Mouse (Mus musculus): ENCODE data around the gene Bpifa5.

- TF ChIP-seq CTCF (IDR thresholded peaks at IDR 0.05; ENCODE audit: borderline replicate concordance, extremely low read depth, insufficient read depth, insufficient read length) (no peak), POLR2A (IDR thresholded peaks at IDR 0.05; ENCODE audit: borderline replicate concordance, extremely low read depth, insufficient read depth, insufficient read length, poor library complexity, severe bottlenecking) (no peak)
These were observed 32.3 kb upstream of the Bpifa5 start, which contains the start of gene Bpifa3 for GRCm38 (mm10) chr2:154130120-154130519.
